Mouse (Mus musculus) heart, postnatal 0 days (tissue): ENCODE measurements at regions not wholly inside any gene's neighbourhood (a gene's known extent, or its start where the extent isn't known, plus 50 kb on each side); places are given as distances from the start of the nearest gene placed in this dataset.
A peak's percentile ranks its signal among the peaks of the same experiment; 100 is the strongest.

Experiments used
- ATAC-seq: fragments of 200-750 bp; cut with Nextera tagmentation; 2 replicates; pipeline ENCODE4 v1.8.0; 2017; ENCODE audit warnings: low read depth, moderate number of reproducible peaks, moderate library complexity; ENCODE audit not compliant: insufficient read depth
- DNase-seq: peaks from one replicate; pipeline ENCODE4 v3.0.0-alpha.2; 2016; ENCODE audit warnings: low spot score
- H3K27ac ChIP-seq: fragments of 300-500 bp; sonication (generic); 2 replicates; pipeline ENCODE4 v1.5.1; 2014; ENCODE audit warnings: low read depth, mild to moderate bottlenecking
- H3K27me3 ChIP-seq: fragments of 300-500 bp; sonication (generic); 2 replicates; pipeline ENCODE4 v1.6.1; 2014; ENCODE audit warnings: low read length, mixed read lengths; ENCODE audit not compliant: control insufficient read depth, insufficient read depth
- H3K36me3 ChIP-seq: fragments of 300-500 bp; sonication (generic); replicated peaks from 2 replicates; pipeline ENCODE4 v1.6.1; 2014; ENCODE audit warnings: low read length, mixed read lengths; ENCODE audit not compliant: control insufficient read depth, insufficient read depth
- H3K4me1 ChIP-seq: fragments of 300-500 bp; sonication (generic); 2 replicates; pipeline ENCODE4 v1.6.1; 2014; ENCODE audit warnings: antibody characterized with exemption; ENCODE audit not compliant: control insufficient read depth, insufficient read depth
- H3K4me2 ChIP-seq: fragments of 300-500 bp; sonication (generic); 2 replicates; pipeline ENCODE4 v1.6.1; 2014; ENCODE audit warnings: low read depth, mild to moderate bottlenecking, low read length, moderate library complexity
- H3K4me3 ChIP-seq: fragments of 300-500 bp; sonication (generic); 2 replicates; pipeline ENCODE4 v1.5.1; 2014; ENCODE audit warnings: low read depth, low read length
- H3K9ac ChIP-seq: fragments of 300-500 bp; sonication (generic); replicated peaks from 2 replicates; pipeline ENCODE4 v1.6.1; 2014; ENCODE audit warnings: low read depth, low read length, mixed read lengths
- H3K9me3 ChIP-seq: fragments of 300-500 bp; sonication (generic); replicated peaks from 2 replicates; pipeline ENCODE4 v1.6.1; 2016; ENCODE audit warnings: low read length; ENCODE audit not compliant: control insufficient read depth
- CTCF ChIP-seq: IDR thresholded peaks from 2 replicates; pipeline ENCODE4 v1.5.1; 2016; ENCODE audit warnings: antibody characterized with exemption, control low read depth, low read depth
- EP300 ChIP-seq: IDR thresholded peaks from 2 replicates; pipeline ENCODE4 v1.6.1; 2016; ENCODE audit warnings: antibody characterized with exemption, low read depth
- WGBS: fragments of 180-500 bp; shearing (Covaris S2); extraction: QIAGEN DNeasy Blood & Tissue Kit; methylation state at CpG from one replicate; pipeline ENCODE4 v1.1.7; 2014; 5-methylcytosine and 5-hydroxymethylcytosine counted together

DNA sequence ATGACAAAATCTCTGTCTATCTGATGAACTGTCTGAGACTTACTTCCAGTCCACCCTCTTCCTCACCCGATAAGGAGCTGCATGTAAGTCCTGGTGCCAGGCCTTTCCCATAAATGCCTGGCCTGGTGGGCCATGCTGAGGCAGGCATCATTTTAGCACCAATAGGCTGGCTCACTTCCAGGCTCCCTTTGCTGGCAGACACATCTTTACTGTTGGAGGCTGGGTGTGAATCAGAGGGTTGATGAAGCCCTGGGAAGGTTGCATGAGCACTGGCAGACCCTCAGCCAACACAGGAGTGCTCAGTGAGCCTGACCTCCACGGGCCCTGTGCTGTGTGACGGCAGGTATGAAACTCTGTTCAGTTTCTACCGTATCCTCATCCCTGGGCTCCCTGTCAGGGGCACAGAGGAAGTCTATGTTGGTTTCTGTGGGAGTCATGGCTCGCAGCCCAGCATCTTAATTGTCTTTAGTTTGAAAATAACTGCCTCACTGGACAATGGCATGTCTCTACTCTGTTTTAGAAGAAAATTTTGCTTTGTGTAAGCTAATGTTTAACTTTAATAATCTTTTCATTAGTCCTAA is 177.6 kb upstream of the Jade1 start:
- no peak for DNase-seq
- peaks cover 32% of the 10 kb centered on the region; the same call in 1 of the 2 replicates for H3K4me1 ChIP-seq
- no peak for ATAC-seq
- H3K27me3 ChIP-seq, result no peaks in the 10 kb centered on the region
- no peaks in the 10 kb centered on the region for H3K36me3 ChIP-seq
- 64% methylated on average over 5 of the region's 5 CpGs for WGBS
- H3K4me3 ChIP-seq, result no peak overlapping the region
- no peak overlapping the region for H3K4me2 ChIP-seq
- TF ChIP-seq CTCF (no peak), EP300 (no peak)
- no peak overlapping the region for H3K9ac ChIP-seq
- no peaks in the 10 kb centered on the region for H3K9me3 ChIP-seq
- no peak overlapping the region for H3K27ac ChIP-seq

GRCm38 (mm10) chr3:41376848-41377582 is 178.5 kb upstream of the Jade1 start:
- Histone ChIP-seq H3K27ac (peak overlapping the region; percentile 16; the same call in 1 of the 2 replicates), H3K27me3 (no peaks in the 10 kb centered on the region), H3K4me2 (no peak overlapping the region), H3K4me3 (no peak overlapping the region), H3K36me3 (no peaks in the 10 kb centered on the region), H3K9ac (no peak overlapping the region), H3K9me3 (no peaks in the 10 kb centered on the region), H3K4me1 (peaks cover 32% of the 10 kb centered on the region; the same call in 1 of the 2 replicates)
- TF ChIP-seq EP300 (no peak), CTCF (peak; percentile 34)
- DNase-seq (peak; percentile 77), ATAC-seq (peak; percentile 84)
- WGBS, result 44% methylated on average over 6 of the region's 6 CpGs

DNA sequence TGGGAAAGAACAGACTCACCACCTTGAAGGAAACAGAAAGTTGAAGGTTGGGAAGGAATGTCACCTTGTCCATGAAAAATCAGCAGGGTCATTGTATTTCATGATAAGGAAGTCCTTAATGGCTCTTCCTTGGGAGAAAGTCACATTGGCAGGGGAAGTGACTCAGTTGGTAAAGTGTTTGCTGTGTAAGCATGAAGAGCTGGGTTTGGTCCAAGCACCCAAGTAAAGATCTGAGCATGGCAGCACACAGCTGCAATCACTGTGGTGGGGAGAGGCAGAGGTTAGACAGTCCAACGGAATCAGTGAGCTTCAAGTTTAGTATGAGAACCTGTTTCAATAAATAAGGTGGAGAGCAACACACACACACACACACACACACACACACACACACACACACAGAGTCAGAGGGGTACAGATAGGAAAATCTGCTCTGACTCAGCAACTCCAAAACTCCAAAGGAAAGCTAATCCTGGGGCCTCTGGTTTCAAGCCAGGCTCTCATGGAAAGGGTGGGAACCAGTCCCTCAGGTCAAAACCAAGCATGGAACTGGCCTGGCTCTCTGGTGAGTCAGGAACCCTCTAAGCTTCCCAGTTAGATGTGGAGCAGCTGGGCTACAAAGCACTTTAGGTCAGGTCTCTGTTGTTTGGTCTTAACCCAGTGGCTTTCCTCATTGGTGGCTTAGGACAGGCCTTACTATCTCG is 180.2 kb upstream of the Jade1 start:
- H3K4me2 ChIP-seq, result no peak overlapping the region
- no peak overlapping the region for H3K27ac ChIP-seq
- no peak overlapping the region for H3K9ac ChIP-seq
- H3K27me3 ChIP-seq, result no peaks in the 10 kb centered on the region
- no peaks in the 10 kb centered on the region for H3K9me3 ChIP-seq
- H3K36me3 ChIP-seq, result no peaks in the 10 kb centered on the region
- no peak for DNase-seq
- 77% methylated on average over 2 of the region's 2 CpGs for WGBS
- peaks cover 32% of the 10 kb centered on the region; the same call in 1 of the 2 replicates for H3K4me1 ChIP-seq
- TF ChIP-seq EP300 (no peak), CTCF (no peak)
- ATAC-seq, result no peak
- no peak overlapping the region for H3K4me3 ChIP-seq

DNA sequence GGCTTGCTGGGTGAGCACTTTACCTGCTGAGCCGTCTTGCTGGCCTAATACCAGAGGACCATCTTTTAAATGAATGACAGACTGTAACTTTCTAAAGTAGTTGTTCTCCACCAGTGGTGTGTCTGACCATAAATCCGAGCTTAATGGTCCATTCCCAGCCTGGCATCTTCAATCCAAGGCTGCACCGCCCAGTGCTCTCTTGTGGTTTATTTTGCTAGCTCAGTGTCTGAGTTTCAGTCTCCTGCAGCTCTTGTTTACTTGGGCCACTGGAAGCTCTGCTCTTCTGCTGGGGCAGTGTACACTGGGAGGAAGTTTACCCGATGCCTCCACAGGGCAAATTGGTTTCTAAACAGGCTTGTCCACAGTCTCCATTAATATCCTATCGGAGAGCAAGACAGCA is 182.3 kb upstream of the Jade1 start:
- no peak overlapping the region for H3K4me2 ChIP-seq
- no peaks in the 10 kb centered on the region for H3K36me3 ChIP-seq
- TF ChIP-seq CTCF (no peak), EP300 (no peak)
- DNase-seq (no peak), ATAC-seq (no peak)
- WGBS, result 85% methylated on average over 5 of the region's 5 CpGs
- peaks cover 37% of the 10 kb centered on the region for H3K4me1 ChIP-seq
- H3K4me3 ChIP-seq, result no peak overlapping the region
- no peaks in the 10 kb centered on the region for H3K9me3 ChIP-seq
- no peak overlapping the region for H3K27ac ChIP-seq
- no peaks in the 10 kb centered on the region for H3K27me3 ChIP-seq
- no peak overlapping the region for H3K9ac ChIP-seq

- Histone ChIP-seq H3K36me3 (no peaks in the 10 kb centered on the region), H3K4me2 (no peak overlapping the region), H3K9ac (no peak overlapping the region), H3K4me1 (peaks cover 47% of the 10 kb centered on the region), H3K4me3 (no peak overlapping the region), H3K27me3 (no peaks in the 10 kb centered on the region), H3K9me3 (no peaks in the 10 kb centered on the region), H3K27ac (0 out of 2 replicates have a peak overlapping the region, but pooled peaks have one; percentile 36)
- TF ChIP-seq CTCF (no peak), EP300 (no peak)
- DNase-seq (peak; percentile 50), ATAC-seq (no peak)
- 50% methylated on average over 7 of the region's 7 CpGs for WGBS
Measured at GRCm38 (mm10) chr3:41368351-41369101, 187.0 kb upstream of the Jade1 start.
